Mouse (Mus musculus): ENCODE results near the gene Pid1. TPM values are rescaled to one million over a fixed set of nuclear protein-coding genes. Genes with fewer than 3 reads are reported as not detected.

Pid1 gene
- polyA plus RNA-seq, 1 experiment from 2014 or later, result 84.9 TPM

DNA sequence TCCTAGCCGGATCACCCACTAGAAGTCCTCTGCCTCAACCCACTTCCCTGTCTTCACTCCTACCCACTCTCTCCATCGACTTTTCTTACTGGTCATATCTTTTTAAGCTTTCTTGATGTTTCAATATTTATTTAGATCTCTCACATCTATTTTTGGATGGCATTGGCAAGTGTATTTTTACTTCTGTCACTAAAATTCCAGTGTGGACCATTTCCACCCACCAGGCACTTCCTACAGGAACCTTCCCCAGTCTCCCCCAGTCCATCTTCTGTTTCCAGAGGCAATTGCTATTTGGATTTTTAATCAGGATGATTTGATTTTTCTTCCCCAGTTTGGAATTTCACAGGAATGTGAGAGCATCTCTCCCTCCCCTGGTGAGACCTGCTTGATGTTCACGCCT lies 2.6 kb upstream of the Pid1 start:
- H3K27me3 ChIP-seq (ENCODE audit: control insufficient read depth, insufficient read depth, low read length), result no peaks in the 10 kb centered on the region
- H3K9me3 ChIP-seq (ENCODE audit: control insufficient read depth, low read length), result no peaks in the 10 kb centered on the region

DNA sequence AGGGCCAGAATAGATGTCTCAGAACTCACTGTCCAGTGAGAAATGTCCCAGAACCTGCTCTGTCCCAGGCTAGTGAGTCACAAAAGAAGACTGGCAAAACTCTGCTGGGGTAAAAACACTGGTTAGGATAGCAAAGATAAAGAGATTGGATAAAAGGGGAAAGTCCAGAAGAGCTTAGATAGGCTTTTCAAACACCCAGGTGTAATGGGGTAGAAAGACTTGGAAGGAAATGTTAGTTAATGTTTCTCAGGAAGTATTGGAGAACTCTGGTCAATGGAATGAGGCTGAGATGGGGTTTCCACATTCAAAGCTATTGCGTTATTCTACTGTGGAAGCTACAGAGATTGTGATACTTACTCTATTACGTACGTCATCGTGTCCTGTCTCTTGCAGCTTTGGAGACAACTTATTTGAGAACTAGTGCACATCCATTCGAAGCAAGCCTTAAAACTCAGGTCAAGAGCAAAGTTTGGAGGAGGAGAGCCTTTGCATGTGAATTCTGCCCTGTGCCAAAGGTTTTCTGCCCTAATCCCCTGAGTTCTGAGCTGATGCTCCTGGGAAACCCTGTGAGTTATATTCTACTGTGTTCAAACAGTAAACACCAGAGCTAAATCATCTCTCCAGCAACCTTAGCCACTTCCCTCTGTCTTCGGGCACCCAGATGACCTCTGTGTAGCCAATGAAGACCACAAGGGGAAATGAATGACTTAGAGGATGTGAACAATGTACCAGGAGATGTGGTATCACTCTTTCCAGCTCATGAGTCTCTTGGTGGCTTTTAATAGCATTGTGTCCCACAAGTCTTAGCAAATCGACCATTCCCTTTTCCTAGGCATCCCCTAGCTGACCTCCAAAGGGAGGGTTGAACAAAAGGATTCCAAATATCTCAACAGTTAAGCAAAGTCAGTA lies 1.0 kb downstream of the Pid1 start:
- no peak overlapping the region for H3K27ac ChIP-seq (ENCODE audit: low read depth, low read length)
- no peaks in the 10 kb centered on the region for H3K27me3 ChIP-seq (ENCODE audit: control insufficient read depth, insufficient read depth, low read length)
- no peak overlapping the region for H3K4me2 ChIP-seq (replicated peaks; ENCODE audit: low read depth, low read length)
- H3K9ac ChIP-seq (ENCODE audit: low read depth, low read length), result no peak overlapping the region
- no peaks in the 10 kb centered on the region for H3K36me3 ChIP-seq (ENCODE audit: control insufficient read depth, insufficient read depth, low read length)
- no peaks in the 10 kb centered on the region for H3K9me3 ChIP-seq (ENCODE audit: control insufficient read depth, low read length)
- 85% methylated on average over 7 of the region's 7 CpGs for WGBS
- H3K4me1 ChIP-seq (replicated peaks; ENCODE audit: control insufficient read depth, insufficient read depth, low read length), result no peaks in the 10 kb centered on the region
- DNase-seq (ENCODE audit: low spot score) (no peak), ATAC-seq (ENCODE audit: low FRiP score) (no peak)
- H3K4me3 ChIP-seq (ENCODE audit: low read depth, low read length), result no peak overlapping the region

More for the DNA sequence above, 2.6 kb upstream of the Pid1 start:
- no peak for ATAC-seq (ENCODE audit: low FRiP score)
- H3K9ac ChIP-seq (ENCODE audit: low read depth, low read length), result no peak overlapping the region
- no peak overlapping the region for H3K27ac ChIP-seq (ENCODE audit: low read depth, low read length)
- H3K4me1 ChIP-seq (replicated peaks; ENCODE audit: control insufficient read depth, insufficient read depth, low read length), result no peaks in the 10 kb centered on the region
- no peak overlapping the region for H3K4me2 ChIP-seq (replicated peaks; ENCODE audit: low read depth, low read length)
- H3K36me3 ChIP-seq (ENCODE audit: control insufficient read depth, insufficient read depth, low read length), result no peaks in the 10 kb centered on the region
- WGBS, result 81% methylated on average over 3 of the region's 3 CpGs
- no peak for DNase-seq (ENCODE audit: low spot score)
- H3K4me3 ChIP-seq (ENCODE audit: low read depth, low read length), result no peak overlapping the region

DNA sequence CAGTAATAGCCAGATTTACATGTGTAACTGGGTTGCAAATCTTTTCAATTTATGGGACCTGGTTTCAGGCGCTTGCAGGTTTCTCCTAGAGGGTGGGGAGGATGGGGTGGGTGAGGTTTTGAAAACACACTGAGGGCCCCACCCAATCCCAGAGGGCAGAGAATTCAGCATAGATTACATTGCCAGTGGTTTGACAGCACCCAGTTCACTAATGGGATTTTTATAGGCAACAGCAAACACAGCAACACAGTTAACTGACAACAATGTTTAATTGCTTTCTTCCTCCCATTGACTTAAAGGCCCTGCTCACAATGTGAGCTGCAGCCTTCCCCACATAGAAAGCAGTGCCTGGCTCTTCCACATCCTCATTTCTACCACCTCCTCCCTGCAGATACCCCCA lies 1.8 kb downstream of the Pid1 start:
- DNase-seq (ENCODE audit: low spot score) (no peak), ATAC-seq (ENCODE audit: low FRiP score) (no peak)
- H3K4me2 ChIP-seq (replicated peaks; ENCODE audit: low read depth, low read length), result no peak overlapping the region
- no peaks in the 10 kb centered on the region for H3K4me1 ChIP-seq (replicated peaks; ENCODE audit: control insufficient read depth, insufficient read depth, low read length)
- H3K27ac ChIP-seq (ENCODE audit: low read depth, low read length), result no peak overlapping the region
- H3K4me3 ChIP-seq (ENCODE audit: low read depth, low read length), result no peak overlapping the region
- WGBS, result 93% methylated on average over 1 of the region's 1 CpGs
- H3K27me3 ChIP-seq (ENCODE audit: control insufficient read depth, insufficient read depth, low read length), result no peaks in the 10 kb centered on the region
- no peaks in the 10 kb centered on the region for H3K9me3 ChIP-seq (ENCODE audit: control insufficient read depth, low read length)
- H3K36me3 ChIP-seq (ENCODE audit: control insufficient read depth, insufficient read depth, low read length), result no peaks in the 10 kb centered on the region
- H3K9ac ChIP-seq (ENCODE audit: low read depth, low read length), result no peak overlapping the region

DNA sequence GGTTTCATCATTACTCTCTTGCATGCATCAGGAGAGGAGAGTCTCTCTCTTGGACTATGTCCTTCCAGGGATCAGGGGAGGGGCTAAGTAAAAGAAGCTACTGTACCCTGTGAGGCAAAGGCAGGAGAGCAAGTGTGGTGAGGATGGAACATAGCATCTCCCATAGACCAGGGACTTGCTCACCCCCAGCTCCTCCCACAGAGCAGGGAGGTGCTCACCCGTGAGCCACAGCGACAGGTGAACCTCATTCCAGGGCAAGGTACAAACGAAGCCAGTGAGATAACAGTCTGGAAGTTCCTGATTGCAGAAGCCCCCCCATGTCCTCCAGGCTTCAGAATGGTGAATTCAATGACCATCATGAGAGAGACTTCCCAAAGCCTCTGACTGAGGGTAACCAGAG lies 2.6 kb downstream of the Pid1 start:
- ATAC-seq (ENCODE audit: low FRiP score) (no peak), DNase-seq (ENCODE audit: low spot score) (no peak)
- Histone ChIP-seq H3K27ac (ENCODE audit: low read depth, low read length) (no peak overlapping the region), H3K9ac (ENCODE audit: low read depth, low read length) (no peak overlapping the region), H3K27me3 (ENCODE audit: control insufficient read depth, insufficient read depth, low read length) (no peaks in the 10 kb centered on the region), H3K4me3 (ENCODE audit: low read depth, low read length) (no peak overlapping the region), H3K9me3 (ENCODE audit: control insufficient read depth, low read length) (no peaks in the 10 kb centered on the region), H3K36me3 (ENCODE audit: control insufficient read depth, insufficient read depth, low read length) (no peaks in the 10 kb centered on the region), H3K4me1 (replicated peaks; ENCODE audit: control insufficient read depth, insufficient read depth, low read length) (no peaks in the 10 kb centered on the region), H3K4me2 (replicated peaks; ENCODE audit: low read depth, low read length) (no peak overlapping the region)
- 86% methylated on average over 3 of the region's 3 CpGs for WGBS

DNA sequence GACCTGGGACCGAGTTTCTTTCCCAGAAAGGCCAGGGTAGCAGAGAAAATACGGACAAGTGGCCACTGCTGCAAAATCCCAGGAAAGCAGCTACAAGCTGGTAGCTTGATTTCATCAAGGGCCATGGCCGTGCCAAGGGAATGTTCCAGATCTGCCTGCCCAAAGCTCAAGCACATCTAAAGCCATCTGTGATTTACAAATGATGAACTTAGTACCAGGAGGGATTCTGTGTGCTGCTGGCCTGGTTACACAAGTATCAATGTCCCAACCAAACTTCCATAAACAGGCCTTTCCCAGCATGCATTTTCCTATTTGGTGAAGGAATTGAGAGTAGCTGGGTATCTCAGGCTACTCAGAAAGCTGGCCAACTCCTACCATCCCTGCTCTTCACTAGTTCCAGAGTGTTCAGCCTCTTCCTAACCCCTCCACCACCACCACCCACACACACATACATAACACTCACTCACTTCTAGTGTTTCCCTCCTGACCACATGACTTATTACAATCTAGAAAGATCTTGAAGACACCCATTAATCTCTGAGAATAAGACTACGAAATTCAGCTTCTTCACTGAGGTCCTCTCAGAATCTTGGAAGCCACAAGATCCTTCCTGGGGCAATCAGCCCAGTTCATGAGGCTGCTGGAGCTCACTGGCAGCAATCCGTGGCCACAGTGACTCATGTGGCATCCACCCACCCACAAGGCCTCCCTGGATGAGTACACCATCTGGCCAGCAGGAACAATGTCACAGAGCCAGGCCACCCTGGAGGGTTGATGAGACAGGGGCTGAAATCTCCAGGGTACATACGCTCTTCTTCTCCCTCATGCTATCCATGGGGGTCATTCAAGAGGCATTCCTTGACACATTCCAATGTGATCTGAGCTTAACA lies 4.1 kb downstream of the Pid1 start:
- no peaks in the 10 kb centered on the region for H3K9me3 ChIP-seq (ENCODE audit: control insufficient read depth, low read length)
- H3K27ac ChIP-seq (ENCODE audit: low read depth, low read length), result no peak overlapping the region
- H3K27me3 ChIP-seq (ENCODE audit: control insufficient read depth, insufficient read depth, low read length), result no peaks in the 10 kb centered on the region
- no peak overlapping the region for H3K4me3 ChIP-seq (ENCODE audit: low read depth, low read length)
- no peaks in the 10 kb centered on the region for H3K36me3 ChIP-seq (ENCODE audit: control insufficient read depth, insufficient read depth, low read length)
- no peak overlapping the region for H3K9ac ChIP-seq (ENCODE audit: low read depth, low read length)
- ATAC-seq (ENCODE audit: low FRiP score), result no peak
- no peaks in the 10 kb centered on the region for H3K4me1 ChIP-seq (replicated peaks; ENCODE audit: control insufficient read depth, insufficient read depth, low read length)
- H3K4me2 ChIP-seq (replicated peaks; ENCODE audit: low read depth, low read length), result no peak overlapping the region
- DNase-seq (ENCODE audit: low spot score), result no peak
- 87% methylated on average over 6 of the region's 6 CpGs for WGBS

DNA sequence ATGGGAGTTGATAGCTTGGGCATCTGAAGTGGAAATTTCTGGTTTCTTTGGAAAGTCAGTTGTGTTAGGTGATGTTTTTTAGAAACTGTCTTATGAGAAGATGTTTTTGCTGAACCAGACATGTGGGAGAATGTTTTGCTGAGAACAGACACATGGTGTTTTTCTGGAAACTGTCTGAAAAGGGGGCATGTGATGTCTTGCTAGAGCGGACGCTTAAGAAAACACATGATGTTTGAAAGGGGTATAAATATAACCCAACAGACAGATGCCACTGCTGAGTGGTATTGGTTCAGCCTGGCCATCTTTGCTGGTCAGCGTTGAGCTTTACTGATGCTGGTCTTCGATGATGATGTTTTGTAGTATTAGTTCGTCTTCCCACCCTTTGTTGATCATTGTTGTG lies 6.8 kb downstream of the Pid1 start:
- Histone ChIP-seq H3K36me3 (ENCODE audit: control insufficient read depth, insufficient read depth, low read length) (no peaks in the 10 kb centered on the region), H3K4me3 (ENCODE audit: low read depth, low read length) (no peak overlapping the region), H3K27me3 (ENCODE audit: control insufficient read depth, insufficient read depth, low read length) (no peaks in the 10 kb centered on the region), H3K27ac (ENCODE audit: low read depth, low read length) (no peak overlapping the region), H3K9ac (ENCODE audit: low read depth, low read length) (no peak overlapping the region), H3K4me2 (replicated peaks; ENCODE audit: low read depth, low read length) (no peak overlapping the region), H3K9me3 (ENCODE audit: control insufficient read depth, low read length) (no peaks in the 10 kb centered on the region), H3K4me1 (replicated peaks; ENCODE audit: control insufficient read depth, insufficient read depth, low read length) (no peaks in the 10 kb centered on the region)
- DNase-seq (ENCODE audit: low spot score) (no peak), ATAC-seq (ENCODE audit: low FRiP score) (no peak)
- 87% methylated on average over 5 of the region's 5 CpGs for WGBS

DNA sequence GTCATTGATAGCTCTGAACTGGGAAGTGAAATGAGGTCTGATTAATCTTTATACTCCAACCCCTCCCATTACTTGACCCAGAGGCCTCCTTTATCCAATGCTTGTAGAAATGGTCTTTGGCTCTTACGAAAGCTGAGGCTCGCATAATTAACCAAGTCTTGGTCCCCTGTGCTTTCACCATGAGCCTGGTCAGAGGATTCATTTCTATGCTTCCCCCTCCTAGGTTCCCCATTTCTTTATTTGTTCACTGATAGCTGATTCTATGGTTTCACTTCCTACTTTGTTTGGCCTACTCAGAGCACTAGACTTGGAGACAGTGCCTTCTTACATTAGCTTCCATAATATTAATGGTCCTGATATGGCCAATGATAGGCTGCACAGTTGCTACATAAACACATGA lies 13.7 kb downstream of the Pid1 start:
- Histone ChIP-seq H3K4me3 (ENCODE audit: low read depth, low read length) (no peak overlapping the region), H3K27me3 (ENCODE audit: control insufficient read depth, insufficient read depth, low read length) (no peaks in the 10 kb centered on the region), H3K27ac (ENCODE audit: low read depth, low read length) (no peak overlapping the region), H3K4me2 (replicated peaks; ENCODE audit: low read depth, low read length) (no peak overlapping the region), H3K9ac (ENCODE audit: low read depth, low read length) (no peak overlapping the region), H3K4me1 (replicated peaks; ENCODE audit: control insufficient read depth, insufficient read depth, low read length) (no peaks in the 10 kb centered on the region), H3K36me3 (ENCODE audit: control insufficient read depth, insufficient read depth, low read length) (no peaks in the 10 kb centered on the region), H3K9me3 (ENCODE audit: control insufficient read depth, low read length) (no peaks in the 10 kb centered on the region)
- WGBS, result 80% methylated on average over 2 of the region's 2 CpGs
- DNase-seq (ENCODE audit: low spot score) (no peak), ATAC-seq (ENCODE audit: low FRiP score) (no peak)

DNA sequence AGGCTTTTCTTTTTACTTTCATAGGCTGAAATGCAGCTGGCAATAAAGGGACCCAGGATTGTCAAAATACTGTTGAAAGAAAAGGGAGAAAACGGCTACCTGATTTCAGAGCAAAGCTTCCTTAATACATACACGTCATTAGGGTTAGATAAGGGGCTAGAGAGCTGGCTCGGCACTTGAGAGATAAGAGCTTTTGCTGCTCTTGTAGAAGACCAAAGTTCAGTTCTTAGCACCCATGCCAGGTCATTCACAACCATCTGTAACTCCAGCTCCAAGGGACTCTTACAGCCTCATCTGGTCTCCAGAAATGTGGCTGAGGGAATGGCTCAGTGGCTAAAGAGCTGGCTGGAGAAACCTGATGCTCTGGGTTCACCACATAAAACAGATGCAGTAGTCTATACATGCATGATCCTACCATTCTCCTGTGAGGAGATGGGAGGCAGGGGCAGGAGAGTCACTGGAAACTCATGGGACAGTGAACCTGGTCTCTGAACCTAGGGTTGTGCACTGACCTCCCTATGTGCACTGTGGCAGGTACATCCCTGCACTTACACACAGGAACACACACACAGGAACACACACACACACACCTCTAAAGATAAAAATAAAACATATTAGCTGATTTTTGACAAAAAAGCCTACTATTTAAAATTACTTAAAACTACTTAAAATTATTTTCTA lies 16.0 kb downstream of the Pid1 start:
- H3K27me3 ChIP-seq (ENCODE audit: control insufficient read depth, insufficient read depth, low read length), result no peaks in the 10 kb centered on the region
- H3K9me3 ChIP-seq (ENCODE audit: control insufficient read depth, low read length), result no peaks in the 10 kb centered on the region
- 78% methylated on average over 3 of the region's 3 CpGs for WGBS
- H3K27ac ChIP-seq (ENCODE audit: low read depth, low read length), result no peak overlapping the region
- H3K4me2 ChIP-seq (replicated peaks; ENCODE audit: low read depth, low read length), result no peak overlapping the region
- DNase-seq (ENCODE audit: low spot score) (no peak), ATAC-seq (ENCODE audit: low FRiP score) (no peak)
- no peak overlapping the region for H3K9ac ChIP-seq (ENCODE audit: low read depth, low read length)
- H3K4me3 ChIP-seq (ENCODE audit: low read depth, low read length), result no peak overlapping the region
- no peaks in the 10 kb centered on the region for H3K4me1 ChIP-seq (replicated peaks; ENCODE audit: control insufficient read depth, insufficient read depth, low read length)
- no peaks in the 10 kb centered on the region for H3K36me3 ChIP-seq (ENCODE audit: control insufficient read depth, insufficient read depth, low read length)

Measured in hindbrain, embryonic 11.5 days (tissue).